Mouse (Mus musculus): ENCODE data around the gene Olfr1394. TPM values are rescaled to one million over a fixed set of nuclear protein-coding genes. Genes with fewer than 3 reads are reported as not detected.

Gene Olfr1394
- polyA plus RNA-seq, 1 experiment from 2014 or later, result not detected

Other genes starting within 250 kb of the Olfr1394 start
- 2.0 and 2.2 TPM in 2 replicates for gene Psme2b, start 208.2 kb upstream of the Olfr1394 start, polyA plus RNA-seq (2016; fragmentation: Nextera tagmentation; extraction: Ambion mirVana)
- not detected in 2 replicates for gene Olfr56, start 175.5 kb upstream of the Olfr1394 start, polyA plus RNA-seq (2016; fragmentation: Nextera tagmentation; extraction: Ambion mirVana)
- 0.43 and 0.49 TPM in 2 replicates for gene 9930111J21Rik1, start 175.0 kb upstream of the Olfr1394 start, polyA plus RNA-seq (2016; fragmentation: Nextera tagmentation; extraction: Ambion mirVana)
- gene Gm12185, start 162.2 kb upstream of the Olfr1394 start, polyA plus RNA-seq (2016; fragmentation: Nextera tagmentation; extraction: Ambion mirVana), result not detected in 2 replicates
- gene Tgtp1, start 160.2 kb upstream of the Olfr1394 start, polyA plus RNA-seq (2016; fragmentation: Nextera tagmentation; extraction: Ambion mirVana), result 0.18 TPM in 1 of 2 replicates, not detected in the other
- gene 9930111J21Rik2, start 103.1 kb upstream of the Olfr1394 start, polyA plus RNA-seq (2016; fragmentation: Nextera tagmentation; extraction: Ambion mirVana), result 0.10 and 0.19 TPM in 2 replicates
- 0.15 TPM in 1 of 2 replicates, not detected in the other for gene Tgtp2, start 90.2 kb upstream of the Olfr1394 start, polyA plus RNA-seq (2016; fragmentation: Nextera tagmentation; extraction: Ambion mirVana)
- 0.74 and 1.2 TPM in 2 replicates for gene Ifi47, start 77.8 kb upstream of the Olfr1394 start, polyA plus RNA-seq (2016; fragmentation: Nextera tagmentation; extraction: Ambion mirVana)
- gene Olfr1396, start 39.5 kb upstream of the Olfr1394 start, polyA plus RNA-seq (2016; fragmentation: Nextera tagmentation; extraction: Ambion mirVana), result not detected in 2 replicates
- gene Olfr1395, start 12.1 kb upstream of the Olfr1394 start, polyA plus RNA-seq (2016; fragmentation: Nextera tagmentation; extraction: Ambion mirVana), result not detected in 2 replicates
- 0.35 and 0.99 TPM in 2 replicates for gene Btnl9, start 32.8 kb downstream of the Olfr1394 start, polyA plus RNA-seq (2016; fragmentation: Nextera tagmentation; extraction: Ambion mirVana)
- 49.4 and 53.9 TPM in 2 replicates for gene Zfp62, start 48.9 kb downstream of the Olfr1394 start, polyA plus RNA-seq (2016; fragmentation: Nextera tagmentation; extraction: Ambion mirVana)
- 46.6 and 49.9 TPM in 2 replicates for gene Mgat1, start 89.8 kb downstream of the Olfr1394 start, polyA plus RNA-seq (2016; fragmentation: Nextera tagmentation; extraction: Ambion mirVana)
- gene Olfr1393, start 123.9 kb downstream of the Olfr1394 start, polyA plus RNA-seq (2016; fragmentation: Nextera tagmentation; extraction: Ambion mirVana), result 0.08 TPM in 1 of 2 replicates, not detected in the other
- gene Olfr1392, start 130.9 kb downstream of the Olfr1394 start, polyA plus RNA-seq (2016; fragmentation: Nextera tagmentation; extraction: Ambion mirVana), result not detected in 2 replicates
- not detected in 2 replicates for gene Olfr10, start 150.4 kb downstream of the Olfr1394 start, polyA plus RNA-seq (2016; fragmentation: Nextera tagmentation; extraction: Ambion mirVana)
- not detected in 2 replicates for gene Olfr1391, start 168.4 kb downstream of the Olfr1394 start, polyA plus RNA-seq (2016; fragmentation: Nextera tagmentation; extraction: Ambion mirVana)
- not detected in 2 replicates for gene Olfr1390, start 180.8 kb downstream of the Olfr1394 start, polyA plus RNA-seq (2016; fragmentation: Nextera tagmentation; extraction: Ambion mirVana)

All from embryonic facial prominence, embryonic 12.5 days (tissue).